Mouse (Mus musculus) erythroblast, embryonic 14.5 days (primary cell): ENCODE results near the gene Mcpt8. TPM values are rescaled to one million over a fixed set of nuclear protein-coding genes. Genes with fewer than 3 reads are reported as not detected.
"Not testable (repeated sequence)": the region's sequence is repeated elsewhere in the genome, so short reads cannot be mapped to it uniquely, and the experiment has no call there.

Source experiments
- H3K27me3 ChIP-seq: 2 replicates; pipeline ENCODE4 v1.6.1; 2012; ENCODE audit warnings: inconsistent platforms; ENCODE audit not compliant: control insufficient read depth
- H3K36me3 ChIP-seq: 2 replicates; pipeline ENCODE4 v1.6.1; 2012; ENCODE audit warnings: mild to moderate bottlenecking, inconsistent platforms; ENCODE audit not compliant: control insufficient read depth
- H3K4me1 ChIP-seq: 2 replicates; pipeline ENCODE4 v1.6.1; 2012; ENCODE audit warnings: inconsistent platforms; ENCODE audit not compliant: control insufficient read depth
- H3K4me3 ChIP-seq: replicated peaks from 2 replicates; pipeline ENCODE3; 2012; ENCODE audit warnings: moderate library complexity, mild to moderate bottlenecking, inconsistent platforms
- H3K9me3 ChIP-seq: 2 replicates; pipeline ENCODE4 v1.6.1; 2012; ENCODE audit warnings: low read length, inconsistent platforms, mixed read lengths; ENCODE audit not compliant: control insufficient read depth
- GATA1 ChIP-seq: IDR thresholded peaks from 2 replicates; pipeline ENCODE4 v1.6.1; 2012; ENCODE audit warnings: low read length, inconsistent platforms, mixed read lengths
- TAL1 ChIP-seq: IDR thresholded peaks from 3 replicates; pipeline ENCODE4 v1.6.1; 2012; ENCODE audit warnings: low read length, inconsistent platforms, mixed read lengths
- polyA plus RNA-seq: library from polyadenylated mRNA; stranded (reverse); fragments of >175 nt; gene quantifications from 2 replicates; pipeline ENCODE4 v1.2.3, GENCODE M21; 2012

Mcpt8 gene
- polyA plus RNA-seq, 1 experiment, result 0.52 TPM

- H3K4me1 ChIP-seq, result no peaks in the 10 kb centered on the region
- H3K36me3 ChIP-seq, result no peaks in the 10 kb centered on the region
- no peak for TF ChIP-seq TAL1
- no peak for TF ChIP-seq GATA1
- H3K27me3 ChIP-seq, result no peaks in the 10 kb centered on the region
- no peak within 1 kb of the TSS for H3K4me3 ChIP-seq
- no peaks in the 10 kb centered on the region for H3K9me3 ChIP-seq
Observed at GRCm38 (mm10) chr14:56102386-56102785, 17.3 kb upstream of the Mcpt8 start, which contains the start of gene Ctsg. Gene Ctsg (minus strand): TSS chr14:56102574.

GRCm38 (mm10) chr14:56098940-56099339, 13.9 kb upstream of the Mcpt8 start:
- Histone ChIP-seq H3K9me3 (no peaks in the 10 kb centered on the region), H3K4me1 (no peaks in the 10 kb centered on the region), H3K36me3 (no peaks in the 10 kb centered on the region), H3K27me3 (no peaks in the 10 kb centered on the region), H3K4me3 (no peak overlapping the region)
- TF ChIP-seq GATA1 (no peak), TAL1 (no peak)

GRCm38 (mm10) chr14:56097597-56097996, 12.5 kb upstream of the Mcpt8 start:
- Histone ChIP-seq H3K36me3 (no peaks in the 10 kb centered on the region), H3K4me3 (no peak overlapping the region), H3K9me3 (no peaks in the 10 kb centered on the region), H3K4me1 (no peaks in the 10 kb centered on the region), H3K27me3 (no peaks in the 10 kb centered on the region)
- TF ChIP-seq GATA1 (no peak), TAL1 (no peak)

GRCm38 (mm10) chr14:56093353-56093752, 8.3 kb upstream of the Mcpt8 start:
- no peaks in the 10 kb centered on the region for H3K27me3 ChIP-seq
- no peak for TF ChIP-seq TAL1
- TF ChIP-seq GATA1, result no peak
- no peak overlapping the region for H3K4me3 ChIP-seq
- no peaks in the 10 kb centered on the region for H3K9me3 ChIP-seq
- no peaks in the 10 kb centered on the region for H3K36me3 ChIP-seq
- no peaks in the 10 kb centered on the region for H3K4me1 ChIP-seq

- no peaks in the 10 kb centered on the region for H3K36me3 ChIP-seq
- H3K27me3 ChIP-seq, result no peaks in the 10 kb centered on the region
- no peak overlapping the region for H3K4me3 ChIP-seq
- no peaks in the 10 kb centered on the region for H3K4me1 ChIP-seq
- no peak for TF ChIP-seq TAL1
- TF ChIP-seq GATA1, result no peak
- no peaks in the 10 kb centered on the region for H3K9me3 ChIP-seq
Observed at GRCm38 (mm10) chr14:56086711-56087110, 1.6 kb upstream of the Mcpt8 start.

- TF ChIP-seq GATA1, result no peak
- no peak for TF ChIP-seq TAL1
- Histone ChIP-seq H3K9me3 (no peaks in the 10 kb centered on the region), H3K36me3 (no peaks in the 10 kb centered on the region), H3K4me1 (no peaks in the 10 kb centered on the region), H3K27me3 (no peaks in the 10 kb centered on the region), H3K4me3 (no peak overlapping the region)
Observed at GRCm38 (mm10) chr14:56082016-56082415, 3.1 kb downstream of the Mcpt8 start.

- not testable (repeated sequence) for H3K36me3 ChIP-seq, H3K27me3 ChIP-seq, H3K4me3 ChIP-seq
Observed at GRCm38 (mm10) chr14:56062213-56062612, 22.9 kb downstream of the Mcpt8 start, which contains the start of gene Mcpt4. Gene Mcpt4 (minus strand): TSS chr14:56062313.

GRCm38 (mm10) chr14:56057722-56058121, 27.4 kb downstream of the Mcpt8 start:
- peaks cover 2% of the 10 kb centered on the region for H3K4me1 ChIP-seq
- no peaks in the 10 kb centered on the region for H3K9me3 ChIP-seq
- no peak for TF ChIP-seq GATA1
- TF ChIP-seq TAL1, result no peak
- no peaks in the 10 kb centered on the region for H3K36me3 ChIP-seq
- peaks cover 2% of the 10 kb centered on the region; the same call in 1 of the 2 replicates for H3K27me3 ChIP-seq
- no peak overlapping the region for H3K4me3 ChIP-seq

More at GRCm38 (mm10) chr14:56062213-56062612, 22.9 kb downstream of the Mcpt8 start, which contains the start of gene Mcpt4:
- H3K9me3 ChIP-seq, H3K4me1 ChIP-seq: not testable (repeated sequence)

GRCm38 (mm10) chr14:56055408-56055807, 29.7 kb downstream of the Mcpt8 start:
- no peaks in the 10 kb centered on the region for H3K36me3 ChIP-seq
- H3K27me3 ChIP-seq, result peaks cover 5% of the 10 kb centered on the region; the same call in 1 of the 2 replicates
- TF ChIP-seq TAL1, result no peak
- no peak for TF ChIP-seq GATA1
- no peaks in the 10 kb centered on the region for H3K9me3 ChIP-seq
- no peak overlapping the region for H3K4me3 ChIP-seq
- peaks cover 2% of the 10 kb centered on the region for H3K4me1 ChIP-seq

GRCm38 (mm10) chr14:56041792-56042191, 43.3 kb downstream of the Mcpt8 start, which contains the start of gene Mcpt2:
Gene Mcpt2 (plus strand): TSS chr14:56042041.
- H3K9me3 ChIP-seq, H3K4me3 ChIP-seq, H3K36me3 ChIP-seq, H3K27me3 ChIP-seq, H3K4me1 ChIP-seq: not testable (repeated sequence)

- Histone ChIP-seq H3K9me3 (no peaks in the 10 kb centered on the region), H3K27me3 (peaks cover 2% of the 10 kb centered on the region; the same call in 1 of the 2 replicates), H3K4me1 (no peaks in the 10 kb centered on the region), H3K36me3 (no peaks in the 10 kb centered on the region), H3K4me3 (no peak overlapping the region)
- TF ChIP-seq TAL1 (no peak), GATA1 (no peak)
Observed at GRCm38 (mm10) chr14:56034433-56034832, 50.6 kb downstream of the Mcpt8 start.

Other genes with a start within 250 kb of the Mcpt8 start
- 0.01 and 0.02 TPM in 2 replicates for gene Nynrin, start 231.3 kb downstream of the Mcpt8 start, polyA plus RNA-seq
- 0.01 TPM in 1 of 2 replicates, not detected in the other for gene Cbln3, start 200.9 kb downstream of the Mcpt8 start, polyA plus RNA-seq
- 1.3 and 1.9 TPM in 2 replicates for gene Khnyn, start 200.3 kb downstream of the Mcpt8 start, polyA plus RNA-seq
- 0.18 and 0.20 TPM in 2 replicates for gene Sdr39u1, start 185.0 kb downstream of the Mcpt8 start, polyA plus RNA-seq
- not detected in 2 replicates for gene Cma1, start 140.6 kb downstream of the Mcpt8 start, polyA plus RNA-seq
- gene Cma2, start 134.3 kb downstream of the Mcpt8 start, polyA plus RNA-seq, result not detected in 2 replicates
- not detected in 2 replicates for gene Mcpt1, start 67.3 kb downstream of the Mcpt8 start, polyA plus RNA-seq
- not detected in 2 replicates for gene Mcpt9, start 54.8 kb downstream of the Mcpt8 start, polyA plus RNA-seq
- not detected in 2 replicates for gene Mcpt2, start 43.2 kb downstream of the Mcpt8 start, polyA plus RNA-seq
- not detected in 2 replicates for gene Mcpt4, start 23.0 kb downstream of the Mcpt8 start, polyA plus RNA-seq
- gene Ctsg, start 17.3 kb upstream of the Mcpt8 start, polyA plus RNA-seq, result 0.31 and 0.42 TPM in 2 replicates
- gene Gzme, start 35.4 kb upstream of the Mcpt8 start, polyA plus RNA-seq, result not detected in 2 replicates
- not detected in 2 replicates for gene Gzmd, start 47.3 kb upstream of the Mcpt8 start, polyA plus RNA-seq
- gene Gzmg, start 74.3 kb upstream of the Mcpt8 start, polyA plus RNA-seq, result not detected in 2 replicates
- not detected in 2 replicates for gene Gzmn, start 89.3 kb upstream of the Mcpt8 start, polyA plus RNA-seq
- gene Gzmf, start 126.1 kb upstream of the Mcpt8 start, polyA plus RNA-seq, result not detected in 2 replicates
- not detected in 2 replicates for gene Gzmc, start 149.4 kb upstream of the Mcpt8 start, polyA plus RNA-seq
- not detected in 2 replicates for gene Gzmb, start 177.0 kb upstream of the Mcpt8 start, polyA plus RNA-seq